Mouse (Mus musculus) layer of hippocampus, adult 2 months (tissue): ENCODE measurements around the gene Garem2. TPM values are rescaled to one million over a fixed set of nuclear protein-coding genes. Genes with fewer than 3 reads are reported as not detected.
A peak's percentile ranks its signal among the peaks of the same experiment; 100 is the strongest.
"Not testable (repeated sequence)": the region's sequence is repeated elsewhere in the genome, so short reads cannot be mapped to it uniquely, and the experiment has no call there.

Source experiments
- DNase-seq, 2 experiments: peaks; one replicate each; pipeline ENCODE4 v3.0.0; 2022; ENCODE audit warnings: low spot score in 2 of 2
- H3K27ac ChIP-seq: fragments of 200-600 bp; 2 replicates; pipeline ENCODE4 v1.8.1; 2022
- H3K4me3 ChIP-seq: fragments of 200-600 bp; 2 replicates; pipeline ENCODE4 v1.8.1; 2022; ENCODE audit warnings: mild to moderate bottlenecking
- CTCF ChIP-seq: fragments of 200-600 bp; conservative IDR thresholded peaks from 2 replicates; pipeline ENCODE4 v1.8.1; 2022; ENCODE audit warnings: antibody characterized with exemption, mild to moderate bottlenecking, moderate library complexity
- long read RNA-seq, 2 experiments: library from polyadenylated mRNA; stranded (forward); transcript quantifications; one replicate each; pipeline ENCODE4 v2.0.0; 2021; ENCODE audit warnings: borderline mapping rate in 2 of 2
- total RNA-seq, 2 experiments: library from RNA; stranded (reverse); gene quantifications; 2 replicates each; pipeline ENCODE4 v1.2.3; 2021

The Garem2 gene
- total RNA-seq = 10 to 100 TPM; 12.7 to 12.9 TPM
- long read RNA-seq, experiment 1, transcript Garem2-201 (6 exons, 3,865 nt) = major isoform, 18 of 19 reads
- long read RNA-seq, experiment 1, partial matches to known transcripts = 1 of 19 reads
- long read RNA-seq, experiment 1, other reads (novel, unspliced or antisense) = 0 of 19 reads
- long read RNA-seq, experiment 2, transcript Garem2-201 (6 exons, 3,865 nt) = major isoform, 29 of 37 reads
- long read RNA-seq, experiment 2, partial matches to known transcripts = 6 of 37 reads
- long read RNA-seq, experiment 2, other reads (novel, unspliced or antisense) = 2 of 37 reads

- no peak for TF ChIP-seq CTCF
- peak within 1 kb of the TSS; percentile 59 for H3K4me3 ChIP-seq
- DNase-seq = no peak
- H3K27ac ChIP-seq = peak within 1 kb of the TSS; percentile 85
Observed at GRCm38 (mm10) chr5:30104841-30105667, at the start of gene Garem2. Gene Garem2 (plus strand): TSS chr5:30105161.

GRCm38 (mm10) chr5:30058216-30058731 lies 46.7 kb upstream of the Garem2 start:
- TF ChIP-seq CTCF = no peak
- DNase-seq = no peak
- Histone ChIP-seq H3K27ac (no peak overlapping the region), H3K4me3 (no peak overlapping the region)

- DNase-seq, H3K27ac ChIP-seq, H3K4me3 ChIP-seq: not testable (repeated sequence)
Observed at GRCm38 (mm10) chr5:30059607-30060006, 45.4 kb upstream of the Garem2 start.

- no peak for TF ChIP-seq CTCF
Observed at GRCm38 (mm10) chr5:30067726-30068125, 37.2 kb upstream of the Garem2 start.

GRCm38 (mm10) chr5:30071677-30072076 lies 33.3 kb upstream of the Garem2 start:
- Histone ChIP-seq H3K27ac (no peak overlapping the region), H3K4me3 (no peak overlapping the region)
- no peak for DNase-seq

More at GRCm38 (mm10) chr5:30067726-30068125, 37.2 kb upstream of the Garem2 start:
- DNase-seq = no peak
- Histone ChIP-seq H3K4me3 (no peak overlapping the region), H3K27ac (no peak overlapping the region)

GRCm38 (mm10) chr5:30072377-30072776 lies 32.6 kb upstream of the Garem2 start:
- TF ChIP-seq CTCF = no peak
- Histone ChIP-seq H3K27ac (no peak overlapping the region), H3K4me3 (no peak overlapping the region)
- no peak for DNase-seq

More at GRCm38 (mm10) chr5:30071677-30072076, 33.3 kb upstream of the Garem2 start:
- TF ChIP-seq CTCF = no peak

- Histone ChIP-seq H3K4me3 (peak within 1 kb of the TSS; percentile 62), H3K27ac (peak within 1 kb of the TSS; percentile 69)
- DNase-seq = peak; percentile 70 to 71
- no peak for TF ChIP-seq CTCF
Observed at GRCm38 (mm10) chr5:30072825-30073821, 31.8 kb upstream of the Garem2 start, which contains the start of gene Tyms. Gene Tyms (minus strand): TSS chr5:30073617.

- TF ChIP-seq CTCF = no peak
- Histone ChIP-seq H3K4me3 (no peak overlapping the region), H3K27ac (no peak overlapping the region)
- no peak for DNase-seq
Observed at GRCm38 (mm10) chr5:30092701-30093100, 12.3 kb upstream of the Garem2 start.

GRCm38 (mm10) chr5:30094399-30094798 lies 10.6 kb upstream of the Garem2 start:
- DNase-seq = no peak
- TF ChIP-seq CTCF = peak; percentile 62
- H3K4me3 ChIP-seq = no peak overlapping the region
- no peak overlapping the region for H3K27ac ChIP-seq

- H3K4me3 ChIP-seq = no peak overlapping the region
- H3K27ac ChIP-seq = no peak overlapping the region
- DNase-seq = no peak
- TF ChIP-seq CTCF = no peak
Observed at GRCm38 (mm10) chr5:30095731-30096130, 9.2 kb upstream of the Garem2 start.

GRCm38 (mm10) chr5:30098260-30098659 lies 6.7 kb upstream of the Garem2 start:
- no peak for DNase-seq
- H3K4me3 ChIP-seq = no peak overlapping the region
- TF ChIP-seq CTCF = no peak
- no peak overlapping the region for H3K27ac ChIP-seq

- DNase-seq = no peak
- no peak overlapping the region for H3K4me3 ChIP-seq
- TF ChIP-seq CTCF = no peak
- H3K27ac ChIP-seq = no peak overlapping the region
Observed at GRCm38 (mm10) chr5:30103340-30103739, 1.6 kb upstream of the Garem2 start.

- H3K4me3 ChIP-seq = no peak overlapping the region
- peak in 1 of 2 experiments; percentile 65 for DNase-seq
- peak; percentile 81 for TF ChIP-seq CTCF
- no peak overlapping the region for H3K27ac ChIP-seq
Observed at GRCm38 (mm10) chr5:30104339-30104738, 622 bp upstream of the Garem2 start.
